In the genomic region with DNA sequence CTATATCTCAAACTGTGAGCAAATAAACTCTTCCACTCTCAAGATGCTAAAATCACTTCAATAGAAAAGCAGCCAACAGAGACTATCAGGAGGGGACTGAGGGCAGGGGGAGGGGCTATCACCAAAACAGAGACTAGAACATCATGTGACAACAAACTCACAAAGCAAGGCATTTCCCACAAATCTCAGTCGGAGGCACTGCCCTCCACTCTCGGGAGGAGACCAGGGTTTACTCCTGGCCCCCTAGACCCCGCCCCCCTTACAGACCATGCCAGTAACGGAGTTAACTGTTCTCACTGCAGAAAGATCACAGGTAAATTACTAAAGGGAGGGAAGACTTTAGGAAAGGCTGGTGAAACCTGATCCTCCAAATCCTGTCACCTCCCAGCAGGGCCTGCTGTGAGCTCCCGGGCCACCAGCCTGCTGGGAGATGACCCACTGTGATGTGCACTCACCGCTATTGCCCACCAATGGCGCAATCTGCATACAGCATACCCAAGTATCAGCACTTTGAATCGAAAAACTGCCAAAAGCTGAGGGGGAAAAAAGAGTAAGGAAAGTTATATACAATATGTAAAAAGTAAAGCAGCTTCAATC, we compare ENCODE assay signal across 24 mouse cellular contexts. TPM values are rescaled to one million over a fixed set of nuclear protein-coding genes. Genes with fewer than 3 reads are reported as not detected.
DNase-seq lines count a peak whose midpoint lies in the region; ATAC-seq and TF ChIP-seq lines count a peak whose summit lies in the region.
"Had no signal": no experiment of that assay in that cellular context is flagged by ENCODE, and none has a peak within 500 bp of the region (broad histone marks: within the 10 kb centered on the region; RNA-seq: fewer than 3 reads in every experiment).

No protein-coding gene starts in this region.

- H3K4me2 ChIP-seq in forebrain, embryonic 11.5 days (ENCODE audit: low read depth, low read length, severe bottlenecking), result no peak overlapping the region
- no peak overlapping the region for H3K4me2 ChIP-seq in forebrain, embryonic 15.5 days (replicated peaks)
- H3K4me2 ChIP-seq in kidney, embryonic 14.5 days (replicated peaks; ENCODE audit: low read depth, low read length), result no peak overlapping the region
- H3K4me2 ChIP-seq in midbrain, postnatal 0 days (ENCODE audit: low read depth, low read length, poor library complexity, severe bottlenecking), result no peak overlapping the region
- H3K4me2 ChIP-seq in midbrain, embryonic 16.5 days (ENCODE audit: low read length), result no peak overlapping the region
- H3K4me2 ChIP-seq: neural tube, embryonic 15.5 days had no signal

- H3K27ac ChIP-seq in forebrain, embryonic 11.5 days (ENCODE audit: low read depth, low read length), result no peak overlapping the region
- no peak overlapping the region for H3K27ac ChIP-seq in forebrain, embryonic 15.5 days (replicated peaks)
- H3K27ac ChIP-seq in kidney, embryonic 14.5 days (ENCODE audit: low read depth, low read length), result no peak overlapping the region
- H3K27ac ChIP-seq in midbrain, postnatal 0 days (ENCODE audit: low read depth, low read length), result no peak overlapping the region
- no peak overlapping the region for H3K27ac ChIP-seq in midbrain, embryonic 16.5 days (ENCODE audit: low read length)
- H3K27ac ChIP-seq: heart, embryonic 10.5 days; macrophage; neural tube, embryonic 15.5 days had no signal

- no peaks in the 10 kb centered on the region for H3K4me1 ChIP-seq in forebrain, embryonic 11.5 days (replicated peaks; ENCODE audit: control insufficient read depth, insufficient read depth, low read length)
- H3K4me1 ChIP-seq in forebrain, embryonic 15.5 days, result no peaks in the 10 kb centered on the region
- H3K4me1 ChIP-seq in kidney, embryonic 14.5 days (ENCODE audit: control insufficient read depth, insufficient read depth, low read length), result no peaks in the 10 kb centered on the region
- H3K4me1 ChIP-seq in midbrain, postnatal 0 days (ENCODE audit: insufficient read depth, low read length), result no peaks in the 10 kb centered on the region
- no peaks in the 10 kb centered on the region for H3K4me1 ChIP-seq in midbrain, embryonic 16.5 days (ENCODE audit: control insufficient read depth, insufficient read depth, low read length)
- H3K4me1 ChIP-seq: heart, embryonic 10.5 days; neural tube, embryonic 15.5 days had no signal

- TF ChIP-seq CTCF in midbrain, postnatal 0 days (IDR thresholded peaks at IDR 0.05), result no peak

- 9% methylated on average over 8 of the region's 8 CpGs for WGBS in forebrain, embryonic 11.5 days
- 11% methylated on average over 8 of the region's 8 CpGs for WGBS in forebrain, embryonic 15.5 days
- WGBS in kidney, embryonic 14.5 days, result 20% methylated on average over 8 of the region's 8 CpGs
- WGBS in midbrain, postnatal 0 days, result 11% methylated on average over 8 of the region's 8 CpGs
- 14% methylated on average over 8 of the region's 8 CpGs for WGBS in midbrain, embryonic 16.5 days

- peak; percentile 49; the same call in 1 of the 2 replicates for ATAC-seq in forebrain, embryonic 11.5 days (replicated peaks; ENCODE audit: low FRiP score)
- ATAC-seq in forebrain, embryonic 15.5 days (replicated peaks), result no peak
- peak; percentile 83 for ATAC-seq in kidney, embryonic 14.5 days (ENCODE audit: low FRiP score, low TSS enrichment)
- ATAC-seq in midbrain, postnatal 0 days (ENCODE audit: low FRiP score), result 0 out of 2 replicates have a peak, but pooled peaks have one; percentile 17
- ATAC-seq in midbrain, embryonic 16.5 days, result no peak
- ATAC-seq in cerebellum, adult (ENCODE audit: insufficient number of reproducible peaks, low FRiP score, low TSS enrichment), result no peak
- ATAC-seq: activated CD4-positive, CD25-positive, alpha-beta regulatory T cell, adult 4 months; hindbrain, embryonic 16.5 days; intestine, embryonic 16.5 days; liver, postnatal 0 days; lung, postnatal 0 days had no signal

- DNase-seq in forebrain, embryonic 11.5 days (ENCODE audit: low spot score), result no peak
- DNase-seq in kidney, adult 11 months, result no peak
- no peak for DNase-seq in midbrain, postnatal 0 days (ENCODE audit: low spot score)
- DNase-seq: adrenal gland, adult 8-10 months; cerebellum, adult 18-20 months; cerebellum, postnatal 14 days; kidney, postnatal 36 days; layer of hippocampus, postnatal 36 days; liver, postnatal 0 days; right cerebral cortex, adult 18-20 months; right cerebral cortex, postnatal 4 days; thymus, adult 2 months; thymus, postnatal 4 days had no signal

- H3K27me3 ChIP-seq in forebrain, embryonic 11.5 days (ENCODE audit: control insufficient read depth, insufficient read depth, low read length), result no peaks in the 10 kb centered on the region
- no peaks in the 10 kb centered on the region for H3K27me3 ChIP-seq in forebrain, embryonic 15.5 days
- H3K27me3 ChIP-seq in kidney, embryonic 14.5 days (ENCODE audit: control insufficient read depth, insufficient read depth, low read length), result no peaks in the 10 kb centered on the region
- no peaks in the 10 kb centered on the region for H3K27me3 ChIP-seq in midbrain, postnatal 0 days (ENCODE audit: insufficient read depth, low read length)
- no peaks in the 10 kb centered on the region for H3K27me3 ChIP-seq in midbrain, embryonic 16.5 days (ENCODE audit: control insufficient read depth, insufficient read depth, low read depth, low read length)
- H3K27me3 ChIP-seq: neural tube, embryonic 15.5 days had no signal

- no peaks in the 10 kb centered on the region for H3K9me3 ChIP-seq in forebrain, embryonic 11.5 days (ENCODE audit: control insufficient read depth, low read length)
- no peaks in the 10 kb centered on the region for H3K9me3 ChIP-seq in forebrain, embryonic 15.5 days
- H3K9me3 ChIP-seq in kidney, embryonic 14.5 days (ENCODE audit: control insufficient read depth, low read length), result no peaks in the 10 kb centered on the region
- H3K9me3 ChIP-seq in midbrain, postnatal 0 days (ENCODE audit: low read length), result no peaks in the 10 kb centered on the region
- no peaks in the 10 kb centered on the region for H3K9me3 ChIP-seq in midbrain, embryonic 16.5 days (replicated peaks; ENCODE audit: control insufficient read depth, low read length, poor library complexity, severe bottlenecking)
- H3K9me3 ChIP-seq: heart, embryonic 10.5 days; neural tube, embryonic 15.5 days had no signal

- no peak overlapping the region for H3K4me3 ChIP-seq in forebrain, embryonic 11.5 days (ENCODE audit: low read depth, low read length)
- H3K4me3 ChIP-seq in forebrain, embryonic 15.5 days, result no peak overlapping the region
- H3K4me3 ChIP-seq in kidney, embryonic 14.5 days (ENCODE audit: low read length), result no peak overlapping the region
- H3K4me3 ChIP-seq in midbrain, postnatal 0 days (ENCODE audit: low read depth, low read length), result no peak overlapping the region
- H3K4me3 ChIP-seq in midbrain, embryonic 16.5 days (ENCODE audit: low read depth, low read length), result no peak overlapping the region
- H3K4me3 ChIP-seq: heart, embryonic 10.5 days; neural tube, embryonic 15.5 days had no signal

- no peaks in the 10 kb centered on the region; the same call in 1 of the 2 replicates for H3K36me3 ChIP-seq in forebrain, embryonic 11.5 days (ENCODE audit: control insufficient read depth, insufficient read depth, low read length)
- H3K36me3 ChIP-seq in forebrain, embryonic 15.5 days, result peaks cover 52% of the 10 kb centered on the region
- H3K36me3 ChIP-seq in kidney, embryonic 14.5 days (ENCODE audit: control insufficient read depth, insufficient read depth, low read length), result peaks cover 35% of the 10 kb centered on the region; the same call in 1 of the 2 replicates
- peaks cover 44% of the 10 kb centered on the region for H3K36me3 ChIP-seq in midbrain, postnatal 0 days (ENCODE audit: insufficient read depth, low read length)
- peaks cover 29% of the 10 kb centered on the region; the same call in 1 of the 2 replicates for H3K36me3 ChIP-seq in midbrain, embryonic 16.5 days (ENCODE audit: control insufficient read depth, insufficient read depth, low read length)

- no peak overlapping the region for H3K9ac ChIP-seq in forebrain, embryonic 11.5 days (ENCODE audit: low read length)
- H3K9ac ChIP-seq in forebrain, embryonic 15.5 days (replicated peaks), result no peak overlapping the region
- no peak overlapping the region for H3K9ac ChIP-seq in kidney, embryonic 14.5 days (ENCODE audit: low read depth, low read length)
- no peak overlapping the region for H3K9ac ChIP-seq in midbrain, postnatal 0 days (replicated peaks; ENCODE audit: low read length, poor library complexity, severe bottlenecking)
- no peak overlapping the region for H3K9ac ChIP-seq in midbrain, embryonic 16.5 days (ENCODE audit: low read depth, low read length)
- H3K9ac ChIP-seq: liver, postnatal 0 days; neural tube, embryonic 15.5 days had no signal

RNA-seq across cellular contexts. Expression of a gene that starts 23.4 kb away (rescaled TPM):
- 114 and 116 TPM in 2 replicates for polyA plus RNA-seq in forebrain, embryonic 11.5 days (2014; fragmentation: Nextera tagmentation; extraction: Ambion mirVana)
- polyA plus RNA-seq in forebrain, embryonic 15.5 days (2015; fragmentation: Nextera tagmentation; extraction: Ambion mirVana), result 183 and 184 TPM in 2 replicates
- 107 and 112 TPM in 2 replicates for polyA plus RNA-seq in kidney, embryonic 14.5 days (2014; fragmentation: Nextera tagmentation; extraction: Ambion mirVana)
- 71.6 and 95.1 TPM in 2 replicates for total RNA-seq in midbrain, postnatal 0 days (2014; rRNA removed)
- 210 and 215 TPM in 2 replicates for polyA plus RNA-seq in midbrain, postnatal 0 days (2015; fragmentation: Nextera tagmentation; extraction: Ambion mirVana)
- polyA plus RNA-seq in midbrain, embryonic 16.5 days (2015; fragmentation: Nextera tagmentation; extraction: Ambion mirVana), result 223 and 230 TPM in 2 replicates

Comparison
In these comparisons a context has a peak if more than half of its experiments do, and no peak if none do; other contexts are left out.
1. ATAC-seq: peak in forebrain, embryonic 11.5 days (single experiment), kidney, embryonic 14.5 days (single experiment) and midbrain, postnatal 0 days (single experiment); none in forebrain, embryonic 15.5 days (single experiment), midbrain, embryonic 16.5 days (single experiment) and cerebellum, adult (single experiment).